Mouse (Mus musculus): ENCODE data around the gene Smtn. TPM values are rescaled to one million over a fixed set of nuclear protein-coding genes. Genes with fewer than 3 reads are reported as not detected.

Gene Smtn
- polyA plus RNA-seq, 1 experiment from 2014 or later = 39.2 TPM

DNA sequence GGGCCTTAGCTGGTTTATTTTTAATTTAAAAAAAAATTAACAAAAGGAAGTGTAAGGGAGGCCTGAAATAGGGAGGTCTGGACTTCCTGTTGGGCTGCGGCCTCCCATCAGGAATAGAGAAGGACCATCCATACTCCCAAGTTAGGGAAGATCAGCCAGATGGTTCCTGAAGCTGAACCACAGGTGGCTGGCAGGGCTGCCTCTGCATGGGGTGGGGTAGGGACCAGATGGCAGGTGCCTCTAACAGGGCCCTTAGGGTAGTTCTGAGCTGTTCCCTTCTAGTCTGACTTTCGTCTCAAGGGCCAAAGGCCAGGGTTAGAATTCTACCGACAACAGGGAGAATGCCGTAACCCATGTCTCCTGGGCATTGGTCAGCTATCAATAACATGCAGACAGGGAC is 24.8 kb downstream of the Smtn start:
- WGBS = 75% methylated on average over 4 of the region's 4 CpGs
- Histone ChIP-seq H3K4me3 (no peak overlapping the region), H3K4me1 (peaks cover 24% of the 10 kb centered on the region)

DNA sequence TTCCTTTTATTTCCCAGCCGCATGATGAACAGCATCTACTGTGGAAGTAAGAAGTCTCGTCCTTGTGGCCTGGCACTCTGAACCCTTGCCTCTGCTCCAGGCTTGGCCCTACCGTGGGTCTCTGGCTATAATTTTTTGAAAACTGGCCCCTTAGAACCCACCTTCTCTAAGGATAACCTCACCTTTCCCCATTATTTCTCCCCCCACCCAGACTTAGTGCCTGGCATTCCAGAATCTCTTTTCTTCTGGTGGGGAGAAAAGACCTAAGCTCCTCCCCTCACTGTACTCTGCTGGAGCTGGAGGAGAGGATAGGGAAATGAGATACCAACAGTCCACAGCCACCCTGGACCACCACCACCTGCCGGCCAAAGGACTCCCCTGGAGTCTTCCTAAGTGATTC is 25.2 kb downstream of the Smtn start:
- peak overlapping the region; percentile 50 for H3K4me3 ChIP-seq
- no peaks in the 10 kb centered on the region for H3K36me3 ChIP-seq
- H3K27me3 ChIP-seq = peaks cover 39% of the 10 kb centered on the region
- no peaks in the 10 kb centered on the region for H3K9me3 ChIP-seq
- 0 out of 2 replicates have a peak, but pooled peaks have one; percentile 1 for ATAC-seq (ENCODE audit: low FRiP score, low read depth)
- peak overlapping the region; percentile 50; the same call in 1 of the 2 replicates for H3K9ac ChIP-seq (replicated peaks)
- peak overlapping the region; percentile 67 for H3K4me2 ChIP-seq (replicated peaks)
- WGBS = 8% methylated on average over 4 of the region's 4 CpGs
- peaks cover 24% of the 10 kb centered on the region for H3K4me1 ChIP-seq
- H3K27ac ChIP-seq (replicated peaks) = no peak overlapping the region

More for the DNA sequence above, 24.8 kb downstream of the Smtn start:
- Histone ChIP-seq H3K36me3 (no peaks in the 10 kb centered on the region), H3K9me3 (no peaks in the 10 kb centered on the region), H3K27me3 (peaks cover 39% of the 10 kb centered on the region), H3K4me2 (replicated peaks) (no peak overlapping the region), H3K27ac (replicated peaks) (no peak overlapping the region), H3K9ac (replicated peaks) (no peak overlapping the region)
- no peak for ATAC-seq (ENCODE audit: low FRiP score, low read depth)

DNA sequence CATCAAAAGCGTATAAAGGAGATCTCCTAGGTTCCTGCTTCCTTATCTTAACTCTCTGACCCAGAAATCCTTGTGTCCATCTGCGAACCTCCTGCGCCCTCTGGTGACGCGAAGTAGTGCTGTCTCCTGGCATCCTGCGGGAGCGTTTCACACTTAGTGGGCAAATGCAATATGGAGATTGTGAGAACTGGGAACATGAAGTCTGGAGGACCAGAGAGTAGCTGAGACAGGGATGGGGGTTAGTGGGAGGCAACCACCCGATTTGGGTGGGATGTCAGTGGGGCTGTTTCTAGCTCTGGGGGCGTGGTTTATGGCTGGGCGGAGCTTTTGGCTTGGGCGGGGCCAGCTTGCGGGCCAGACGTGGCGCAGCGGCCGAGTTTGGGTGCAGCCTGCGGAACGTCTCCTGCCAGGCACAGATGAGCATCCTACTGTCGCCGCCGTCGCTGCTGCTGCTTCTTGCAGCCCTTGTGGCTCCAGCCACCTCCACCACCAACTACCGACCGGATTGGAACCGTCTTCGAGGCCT is 25.8 kb downstream of the Smtn start, which contains the start of gene Selenom:
Selenom (plus strand) TSS at position 156 of the 526 bp plus-strand sequence.
- Histone ChIP-seq H3K4me3 (peak within 1 kb of the TSS; percentile 50), H3K27me3 (peaks cover 38% of the 10 kb centered on the region), H3K9ac (replicated peaks) (peak within 1 kb of the TSS; percentile 50), H3K27ac (replicated peaks) (no peak within 1 kb of the TSS), H3K4me2 (replicated peaks) (peak within 1 kb of the TSS; percentile 67), H3K9me3 (no peaks in the 10 kb centered on the region), H3K36me3 (no peaks in the 10 kb centered on the region), H3K4me1 (peaks cover 24% of the 10 kb centered on the region)
- under 1% methylated on average over 18 of the region's 26 CpGs for WGBS
- ATAC-seq (ENCODE audit: low FRiP score, low read depth) = peak; percentile 72

DNA sequence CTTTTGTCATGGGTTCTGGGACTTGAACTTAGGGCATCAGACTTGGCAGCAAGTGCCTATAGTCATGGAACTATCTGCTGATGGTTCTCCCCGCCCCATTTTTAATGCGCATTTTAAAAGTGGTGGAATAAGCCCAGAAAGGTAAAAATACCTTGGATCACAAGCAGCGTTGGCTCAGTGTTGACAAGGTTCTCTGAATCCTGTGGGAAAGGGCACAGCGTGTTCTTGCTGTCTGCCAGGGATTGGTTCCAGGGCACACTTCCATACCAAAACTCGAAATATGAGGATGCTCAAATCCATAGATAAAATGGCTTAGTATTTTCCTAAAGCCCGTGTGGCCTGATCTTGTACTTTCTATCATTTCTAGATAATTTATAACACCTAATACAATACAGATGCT is 27.1 kb downstream of the Smtn start:
- Histone ChIP-seq H3K4me1 (peaks cover 24% of the 10 kb centered on the region), H3K9me3 (no peaks in the 10 kb centered on the region), H3K27ac (replicated peaks) (no peak overlapping the region), H3K9ac (replicated peaks) (no peak overlapping the region), H3K27me3 (peaks cover 34% of the 10 kb centered on the region), H3K36me3 (no peaks in the 10 kb centered on the region), H3K4me3 (no peak overlapping the region), H3K4me2 (replicated peaks) (no peak overlapping the region)
- WGBS = 92% methylated on average over 6 of the region's 6 CpGs
- ATAC-seq (ENCODE audit: low FRiP score, low read depth) = no peak

DNA sequence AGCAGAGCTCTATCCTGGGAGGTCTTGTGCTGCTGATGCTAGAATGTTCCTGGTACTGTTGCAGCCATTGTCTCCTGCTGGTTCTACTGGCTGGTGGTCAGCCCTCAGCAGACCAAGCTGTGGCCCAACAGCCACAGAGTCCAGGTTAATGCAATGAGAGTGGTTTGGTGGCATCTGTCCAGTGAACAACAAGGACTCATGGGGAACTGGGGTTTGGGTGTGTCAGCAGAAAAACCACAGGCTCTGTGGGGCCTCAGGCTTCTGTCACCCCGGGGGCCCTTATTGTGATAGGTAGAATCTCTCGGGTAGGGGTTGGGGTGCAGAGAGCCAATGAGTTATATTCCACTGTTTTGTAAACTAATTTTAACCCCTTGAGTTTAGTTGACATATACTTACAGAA is 30.1 kb downstream of the Smtn start:
- Histone ChIP-seq H3K4me1 (peaks cover 12% of the 10 kb centered on the region; the same call in 1 of the 2 replicates), H3K36me3 (no peaks in the 10 kb centered on the region), H3K4me2 (replicated peaks) (no peak overlapping the region), H3K4me3 (no peak overlapping the region), H3K27me3 (peaks cover 7% of the 10 kb centered on the region; the same call in 1 of the 2 replicates), H3K27ac (replicated peaks) (no peak overlapping the region), H3K9ac (replicated peaks) (no peak overlapping the region), H3K9me3 (no peaks in the 10 kb centered on the region)
- WGBS = 83% methylated on average over 2 of the region's 2 CpGs
- no peak for ATAC-seq (ENCODE audit: low FRiP score, low read depth)

DNA sequence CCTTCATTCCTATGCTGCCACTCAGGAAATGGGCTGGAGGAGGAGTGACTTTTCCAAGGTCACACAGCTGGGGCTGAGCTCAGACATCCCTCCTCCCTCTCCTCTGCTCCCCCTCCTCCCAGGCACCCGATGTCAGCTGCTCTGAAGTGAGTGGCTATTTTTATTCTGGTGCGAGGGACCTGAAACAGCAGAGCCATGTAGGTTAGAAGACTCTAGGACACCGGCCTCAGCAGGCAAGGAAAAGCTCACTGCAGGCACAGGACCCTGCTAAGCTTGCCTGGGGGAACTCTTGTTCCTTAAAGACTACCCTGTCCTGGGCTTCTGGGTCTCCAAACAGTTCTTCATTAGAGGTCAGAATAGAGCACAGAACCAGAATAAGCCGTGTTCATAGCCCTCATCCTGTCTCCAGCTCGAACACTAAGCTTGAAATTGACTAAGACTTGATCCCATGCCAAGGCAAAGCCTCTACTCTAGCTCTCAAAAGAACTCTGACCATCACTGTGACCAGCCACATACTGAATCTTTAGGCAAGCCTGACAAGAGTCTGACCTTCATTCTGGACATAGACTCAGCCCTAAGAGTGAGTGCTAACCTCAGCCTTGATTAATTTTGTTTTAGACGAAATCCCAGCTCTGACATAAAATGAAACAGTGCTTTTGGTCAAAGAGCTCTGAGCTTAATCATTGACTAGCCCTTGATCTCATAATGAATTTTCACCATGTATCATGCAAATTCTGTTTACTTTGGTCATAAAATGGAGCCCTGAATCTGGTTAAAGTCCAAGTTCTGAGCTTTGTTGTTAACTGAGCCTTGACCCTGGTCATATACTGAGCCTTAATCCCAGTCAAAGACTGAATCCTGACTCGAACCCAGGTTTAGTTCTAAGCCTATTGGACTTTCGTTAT is 31.0 kb downstream of the Smtn start:
- no peak overlapping the region for H3K4me2 ChIP-seq (replicated peaks)
- no peak overlapping the region for H3K9ac ChIP-seq (replicated peaks)
- H3K27me3 ChIP-seq = 0 out of 2 replicates have a peak, but pooled peaks cover 4% of the 10 kb centered on the region
- no peak overlapping the region for H3K27ac ChIP-seq (replicated peaks)
- peaks cover 5% of the 10 kb centered on the region; the same call in 1 of the 2 replicates for H3K4me1 ChIP-seq
- no peak for ATAC-seq (ENCODE audit: low FRiP score, low read depth)
- 81% methylated on average over 8 of the region's 8 CpGs for WGBS
- no peaks in the 10 kb centered on the region for H3K9me3 ChIP-seq
- no peak overlapping the region for H3K4me3 ChIP-seq
- no peaks in the 10 kb centered on the region for H3K36me3 ChIP-seq

DNA sequence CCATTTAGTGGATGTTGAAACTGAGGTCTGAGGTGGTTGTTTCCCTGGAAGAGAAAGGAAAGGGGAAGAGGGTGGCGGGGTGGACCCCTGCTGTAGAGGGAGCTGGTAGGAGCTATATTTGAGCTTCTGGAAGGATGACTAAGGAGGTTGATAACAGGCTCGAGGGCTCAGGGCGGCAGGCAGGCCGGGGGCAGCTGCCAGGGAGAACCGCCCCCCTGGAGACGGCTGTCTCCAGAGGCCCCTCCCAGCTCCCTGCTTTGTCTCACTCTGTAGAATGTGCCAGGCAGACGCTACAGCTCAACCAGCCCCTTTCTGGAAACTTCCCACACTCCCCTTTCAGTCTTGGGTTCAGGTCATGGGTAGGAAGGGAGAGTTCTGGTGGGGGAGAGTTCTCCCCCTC is 32.2 kb downstream of the Smtn start:
- no peak overlapping the region for H3K4me2 ChIP-seq (replicated peaks)
- H3K27me3 ChIP-seq = 0 out of 2 replicates have a peak, but pooled peaks cover 4% of the 10 kb centered on the region
- no peaks in the 10 kb centered on the region for H3K36me3 ChIP-seq
- no peak overlapping the region for H3K9ac ChIP-seq (replicated peaks)
- H3K4me3 ChIP-seq = no peak overlapping the region
- H3K4me1 ChIP-seq = no peaks in the 10 kb centered on the region
- 58% methylated on average over 7 of the region's 7 CpGs for WGBS
- no peaks in the 10 kb centered on the region for H3K9me3 ChIP-seq
- H3K27ac ChIP-seq (replicated peaks) = no peak overlapping the region
- ATAC-seq (ENCODE audit: low FRiP score, low read depth) = no peak

DNA sequence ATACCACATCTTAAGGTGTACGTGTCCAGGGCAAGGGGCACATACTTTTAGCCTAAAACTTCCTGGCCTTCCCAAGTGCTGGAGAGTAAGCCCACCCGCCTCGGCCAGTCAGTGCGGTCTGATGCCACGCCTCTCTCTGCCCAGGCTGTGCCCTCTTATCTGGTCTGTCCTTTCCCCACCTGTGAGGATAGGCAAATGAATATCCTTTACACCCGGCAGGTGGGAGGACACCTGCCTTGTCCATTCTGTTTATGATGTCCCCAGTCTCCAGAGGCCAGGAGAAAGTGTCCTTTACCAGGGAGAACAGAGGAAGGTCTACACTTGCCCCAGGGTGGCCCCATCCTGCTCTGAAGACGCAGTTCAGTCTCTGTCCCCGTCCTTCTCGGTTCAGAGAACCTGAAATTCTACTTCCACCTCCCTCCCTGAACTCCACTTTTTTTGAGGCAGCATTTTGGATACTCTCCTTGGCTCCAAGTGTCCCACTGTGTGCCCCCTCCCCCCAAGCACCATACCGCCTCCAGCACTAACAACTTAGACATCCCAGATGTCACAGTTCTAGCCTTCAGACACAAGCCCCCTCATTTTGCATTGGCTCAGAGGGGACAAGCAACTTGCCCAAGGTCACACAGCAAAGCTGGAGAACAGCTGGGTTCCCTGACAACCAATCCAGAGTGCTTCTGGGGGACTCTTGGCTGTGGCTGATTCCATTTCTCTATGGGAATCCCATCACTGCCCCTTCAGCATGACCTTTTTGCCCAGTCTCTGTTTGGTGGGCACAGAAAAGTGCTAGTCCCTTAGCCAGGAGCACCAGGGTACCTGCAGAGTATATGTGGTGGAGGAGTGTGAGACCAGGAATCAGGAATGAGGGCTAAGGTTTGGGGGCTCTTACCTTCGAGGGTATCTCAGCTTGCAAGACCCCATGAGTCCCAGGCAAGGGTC is 36.4 kb downstream of the Smtn start:
- no peak overlapping the region for H3K4me2 ChIP-seq (replicated peaks)
- H3K4me3 ChIP-seq = no peak overlapping the region
- peaks cover 8% of the 10 kb centered on the region; the same call in 1 of the 2 replicates for H3K27me3 ChIP-seq
- H3K36me3 ChIP-seq = no peaks in the 10 kb centered on the region
- ATAC-seq (ENCODE audit: low FRiP score, low read depth) = no peak
- H3K27ac ChIP-seq (replicated peaks) = no peak overlapping the region
- WGBS = 74% methylated on average over 11 of the region's 11 CpGs
- no peaks in the 10 kb centered on the region for H3K4me1 ChIP-seq
- no peaks in the 10 kb centered on the region for H3K9me3 ChIP-seq
- H3K9ac ChIP-seq (replicated peaks) = no peak overlapping the region

DNA sequence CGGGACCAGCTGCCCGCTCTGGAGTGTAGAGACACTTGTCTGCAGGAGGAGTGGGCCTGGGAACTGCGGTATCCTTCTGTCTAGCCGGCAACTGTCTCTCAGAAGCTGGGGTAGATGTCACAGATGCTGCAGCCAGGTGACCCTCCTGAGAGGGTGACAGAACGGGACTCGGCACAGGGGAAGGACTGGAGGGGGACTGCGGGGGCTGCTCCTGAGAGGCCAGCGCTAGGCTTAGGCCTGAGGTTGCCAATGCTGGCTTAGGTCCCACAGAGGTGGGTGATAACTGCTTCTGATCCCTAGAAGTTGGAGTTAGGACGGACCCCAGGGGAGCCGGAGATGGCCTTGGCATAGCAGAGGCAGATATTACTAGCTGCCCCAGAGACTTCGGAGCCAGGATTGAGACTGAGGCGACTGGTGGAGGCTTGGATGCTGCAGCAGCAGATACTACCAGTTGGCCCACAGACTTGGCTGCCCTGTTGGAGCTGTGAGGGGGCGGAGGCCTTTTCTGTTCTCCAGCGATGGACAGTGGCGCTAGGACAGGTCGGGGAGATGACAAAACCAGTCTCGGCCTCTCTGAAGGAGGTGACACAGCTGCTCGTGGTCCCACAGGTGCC is 37.8 kb downstream of the Smtn start:
- no peak for ATAC-seq (ENCODE audit: low FRiP score, low read depth)
- no peak overlapping the region for H3K9ac ChIP-seq (replicated peaks)
- H3K9me3 ChIP-seq = no peaks in the 10 kb centered on the region
- H3K4me3 ChIP-seq = no peak overlapping the region
- H3K4me1 ChIP-seq = no peaks in the 10 kb centered on the region
- WGBS = 83% methylated on average over 18 of the region's 18 CpGs
- no peak overlapping the region for H3K27ac ChIP-seq (replicated peaks)
- no peaks in the 10 kb centered on the region for H3K36me3 ChIP-seq
- no peak overlapping the region for H3K4me2 ChIP-seq (replicated peaks)
- H3K27me3 ChIP-seq = peaks cover 4% of the 10 kb centered on the region; the same call in 1 of the 2 replicates

DNA sequence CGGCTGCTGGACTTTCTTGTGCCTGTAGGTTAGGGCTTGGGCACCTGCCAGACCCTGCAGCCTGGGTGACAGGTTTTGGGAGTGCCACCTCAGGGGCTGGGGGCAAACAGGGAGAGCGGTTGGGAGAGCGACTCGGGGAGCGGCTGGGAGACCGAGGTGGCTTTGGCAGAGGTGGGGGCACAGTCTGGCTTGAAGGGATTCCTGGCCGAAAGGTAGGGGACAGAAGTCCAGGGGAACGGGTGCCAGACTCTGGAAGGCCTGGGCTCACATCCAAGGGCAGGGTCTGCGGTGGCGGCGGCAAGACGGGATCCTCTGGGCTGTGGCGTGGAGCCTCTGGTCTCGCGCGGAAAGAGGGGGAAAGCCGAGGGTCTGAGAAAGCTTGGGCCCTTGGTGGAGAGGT is 38.4 kb downstream of the Smtn start:
- Histone ChIP-seq H3K27me3 (peaks cover 4% of the 10 kb centered on the region; the same call in 1 of the 2 replicates), H3K4me3 (no peak overlapping the region), H3K4me1 (no peaks in the 10 kb centered on the region), H3K9me3 (no peaks in the 10 kb centered on the region), H3K9ac (replicated peaks) (no peak overlapping the region), H3K4me2 (replicated peaks) (no peak overlapping the region), H3K36me3 (no peaks in the 10 kb centered on the region), H3K27ac (replicated peaks) (no peak overlapping the region)
- WGBS = 77% methylated on average over 17 of the region's 17 CpGs
- ATAC-seq (ENCODE audit: low FRiP score, low read depth) = no peak

DNA sequence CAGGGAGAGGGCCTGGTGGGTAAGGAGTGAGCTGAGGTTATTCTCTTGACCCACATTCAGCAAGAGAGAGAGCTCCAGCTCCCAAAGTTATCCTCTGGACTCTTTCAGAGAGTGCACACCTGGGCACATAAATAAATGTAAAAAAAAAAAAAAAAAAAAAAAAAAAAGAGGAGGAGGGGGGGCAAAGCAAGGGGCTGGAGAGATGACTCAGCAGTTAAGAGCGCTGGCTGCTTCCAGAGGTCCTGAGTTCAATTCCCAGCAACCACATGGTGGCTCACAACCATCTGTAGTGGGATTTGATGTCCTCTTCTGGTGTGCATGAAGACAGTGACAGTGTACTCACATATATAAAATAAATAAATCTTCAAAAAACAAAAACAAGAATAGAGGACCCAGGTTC is 43.1 kb downstream of the Smtn start:
- no peak overlapping the region for H3K4me2 ChIP-seq (replicated peaks)
- H3K4me3 ChIP-seq = no peak overlapping the region
- H3K4me1 ChIP-seq = no peaks in the 10 kb centered on the region
- no peaks in the 10 kb centered on the region for H3K9me3 ChIP-seq
- peaks cover 4% of the 10 kb centered on the region; the same call in 1 of the 2 replicates for H3K27me3 ChIP-seq
- no peaks in the 10 kb centered on the region for H3K36me3 ChIP-seq
- no peak overlapping the region for H3K9ac ChIP-seq (replicated peaks)
- no peak for ATAC-seq (ENCODE audit: low FRiP score, low read depth)
- WGBS = 90% methylated on average over 1 of the region's 1 CpGs
- H3K27ac ChIP-seq (replicated peaks) = no peak overlapping the region

All from midbrain, embryonic 12.5 days (tissue).